Mouse (Mus musculus): Measurements from ENCODE around the gene Sec16a. TPM values are rescaled to one million over a fixed set of nuclear protein-coding genes. Genes with fewer than 3 reads are reported as not detected.
A peak's percentile ranks its signal among the peaks of the same experiment; 100 is the strongest.

Sec16a gene
- polyA plus RNA-seq, 1 experiment from 2014 or later: 33.7 TPM

GRCm38 (mm10) chr2:26478685-26479205, 33.7 kb upstream of the Sec16a start:
- Histone ChIP-seq H3K9ac (ENCODE audit: low read length) (no peak overlapping the region), H3K27me3 (replicated peaks; ENCODE audit: control insufficient read depth, insufficient read depth, low read length) (no peaks in the 10 kb centered on the region), H3K27ac (ENCODE audit: low read depth) (no peak overlapping the region), H3K9me3 (ENCODE audit: control insufficient read depth, low read length) (no peaks in the 10 kb centered on the region), H3K4me2 (ENCODE audit: low read length) (no peak overlapping the region), H3K4me1 (replicated peaks; ENCODE audit: control insufficient read depth, insufficient read depth, low read length) (peaks cover 7% of the 10 kb centered on the region; the same call in 1 of the 2 replicates), H3K36me3 (ENCODE audit: control insufficient read depth, insufficient read depth, low read length) (peaks cover 82% of the 10 kb centered on the region), H3K4me3 (ENCODE audit: low read depth, low read length) (no peak overlapping the region)
- ATAC-seq (replicated peaks; ENCODE audit: low FRiP score, low TSS enrichment, low read depth) (no peak), DNase-seq (ENCODE audit: low spot score) (no peak)
- 84% methylated on average over 2 of the region's 2 CpGs for WGBS

GRCm38 (mm10) chr2:26477911-26478310, 32.9 kb upstream of the Sec16a start:
- DNase-seq (ENCODE audit: low spot score): no peak
- Histone ChIP-seq H3K9me3 (ENCODE audit: control insufficient read depth, low read length) (no peaks in the 10 kb centered on the region), H3K27ac (ENCODE audit: low read depth) (no peak overlapping the region), H3K4me1 (replicated peaks; ENCODE audit: control insufficient read depth, insufficient read depth, low read length) (peaks cover 2% of the 10 kb centered on the region; the same call in 1 of the 2 replicates), H3K4me3 (ENCODE audit: low read depth, low read length) (no peak overlapping the region), H3K36me3 (ENCODE audit: control insufficient read depth, insufficient read depth, low read length) (peaks cover 89% of the 10 kb centered on the region), H3K9ac (ENCODE audit: low read length) (no peak overlapping the region), H3K4me2 (ENCODE audit: low read length) (no peak overlapping the region), H3K27me3 (replicated peaks; ENCODE audit: control insufficient read depth, insufficient read depth, low read length) (no peaks in the 10 kb centered on the region)
- ATAC-seq (replicated peaks; ENCODE audit: low FRiP score, low TSS enrichment, low read depth): no peak
- WGBS: 93% methylated on average over 7 of the region's 7 CpGs

GRCm38 (mm10) chr2:26475505-26476430, 30.8 kb upstream of the Sec16a start:
- no peaks in the 10 kb centered on the region; the same call in 1 of the 2 replicates for H3K4me1 ChIP-seq (replicated peaks; ENCODE audit: control insufficient read depth, insufficient read depth, low read length)
- DNase-seq (ENCODE audit: low spot score): no peak
- no peak overlapping the region for H3K9ac ChIP-seq (ENCODE audit: low read length)
- peaks cover 98% of the 10 kb centered on the region for H3K36me3 ChIP-seq (ENCODE audit: control insufficient read depth, insufficient read depth, low read length)
- no peak overlapping the region for H3K4me2 ChIP-seq (ENCODE audit: low read length)
- 76% methylated on average over 13 of the region's 13 CpGs for WGBS
- ATAC-seq (replicated peaks; ENCODE audit: low FRiP score, low TSS enrichment, low read depth): 0 out of 2 replicates have a peak, but pooled peaks have one; percentile 6
- no peak overlapping the region for H3K4me3 ChIP-seq (ENCODE audit: low read depth, low read length)
- peak overlapping the region; percentile 55 for H3K27ac ChIP-seq (ENCODE audit: low read depth)
- no peaks in the 10 kb centered on the region for H3K9me3 ChIP-seq (ENCODE audit: control insufficient read depth, low read length)
- no peaks in the 10 kb centered on the region for H3K27me3 ChIP-seq (replicated peaks; ENCODE audit: control insufficient read depth, insufficient read depth, low read length)

DNA sequence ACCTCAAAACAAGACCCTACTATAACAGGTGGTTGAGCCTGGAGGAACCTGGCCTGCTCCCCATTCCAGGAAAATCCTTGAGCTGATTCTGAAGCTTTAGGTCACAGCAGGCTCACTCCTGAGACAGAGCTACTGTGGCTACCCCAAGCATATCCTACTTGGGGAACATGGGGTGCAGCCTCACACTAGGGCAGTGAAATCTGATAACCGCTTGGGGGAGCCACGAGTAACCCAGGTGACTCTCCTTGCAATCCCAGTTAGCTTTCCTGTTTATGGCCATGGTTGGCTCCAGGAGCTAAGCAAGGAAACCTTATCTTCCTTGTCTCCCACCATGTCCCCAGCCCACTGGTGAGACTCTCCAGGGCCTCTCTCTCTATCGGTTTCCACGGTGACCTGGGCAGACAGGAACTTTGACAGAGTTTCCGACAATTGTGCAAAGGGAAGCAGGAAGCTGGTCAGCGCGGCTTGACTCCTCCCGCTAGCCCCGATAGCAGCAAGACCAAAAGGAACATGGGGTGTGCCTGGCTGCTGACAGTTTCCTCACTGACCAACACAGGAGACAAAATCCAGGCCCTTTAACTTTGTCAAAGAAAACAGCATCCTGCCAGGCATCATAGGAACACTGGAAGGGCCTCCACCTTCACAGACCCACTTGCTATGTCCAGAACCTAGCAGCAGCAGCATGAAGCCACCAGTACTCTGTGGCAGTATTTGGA, 29.9 kb upstream of the Sec16a start:
- H3K4me2 ChIP-seq (ENCODE audit: low read length): no peak overlapping the region
- H3K4me1 ChIP-seq (replicated peaks; ENCODE audit: control insufficient read depth, insufficient read depth, low read length): no peaks in the 10 kb centered on the region; the same call in 1 of the 2 replicates
- peaks cover 98% of the 10 kb centered on the region for H3K36me3 ChIP-seq (ENCODE audit: control insufficient read depth, insufficient read depth, low read length)
- peak overlapping the region; percentile 55; the same call in 1 of the 2 replicates for H3K27ac ChIP-seq (ENCODE audit: low read depth)
- H3K4me3 ChIP-seq (ENCODE audit: low read depth, low read length): no peak overlapping the region
- 0 out of 2 replicates have a peak, but pooled peaks have one; percentile 18 for ATAC-seq (replicated peaks; ENCODE audit: low FRiP score, low TSS enrichment, low read depth)
- no peaks in the 10 kb centered on the region for H3K9me3 ChIP-seq (ENCODE audit: control insufficient read depth, low read length)
- no peaks in the 10 kb centered on the region for H3K27me3 ChIP-seq (replicated peaks; ENCODE audit: control insufficient read depth, insufficient read depth, low read length)
- no peak overlapping the region for H3K9ac ChIP-seq (ENCODE audit: low read length)
- WGBS: 36% methylated on average over 9 of the region's 9 CpGs
- DNase-seq (ENCODE audit: low spot score): no peak

GRCm38 (mm10) chr2:26472312-26473090, 27.5 kb upstream of the Sec16a start:
- Histone ChIP-seq H3K9ac (ENCODE audit: low read length) (no peak overlapping the region), H3K4me1 (replicated peaks; ENCODE audit: control insufficient read depth, insufficient read depth, low read length) (no peaks in the 10 kb centered on the region; the same call in 1 of the 2 replicates), H3K4me3 (ENCODE audit: low read depth, low read length) (no peak overlapping the region), H3K36me3 (ENCODE audit: control insufficient read depth, insufficient read depth, low read length) (peaks cover 98% of the 10 kb centered on the region), H3K4me2 (ENCODE audit: low read length) (no peak overlapping the region), H3K27me3 (replicated peaks; ENCODE audit: control insufficient read depth, insufficient read depth, low read length) (no peaks in the 10 kb centered on the region), H3K9me3 (ENCODE audit: control insufficient read depth, low read length) (no peaks in the 10 kb centered on the region), H3K27ac (ENCODE audit: low read depth) (no peak overlapping the region)
- WGBS: 90% methylated on average over 11 of the region's 11 CpGs
- no peak for ATAC-seq (replicated peaks; ENCODE audit: low FRiP score, low TSS enrichment, low read depth)
- no peak for DNase-seq (ENCODE audit: low spot score)

DNA sequence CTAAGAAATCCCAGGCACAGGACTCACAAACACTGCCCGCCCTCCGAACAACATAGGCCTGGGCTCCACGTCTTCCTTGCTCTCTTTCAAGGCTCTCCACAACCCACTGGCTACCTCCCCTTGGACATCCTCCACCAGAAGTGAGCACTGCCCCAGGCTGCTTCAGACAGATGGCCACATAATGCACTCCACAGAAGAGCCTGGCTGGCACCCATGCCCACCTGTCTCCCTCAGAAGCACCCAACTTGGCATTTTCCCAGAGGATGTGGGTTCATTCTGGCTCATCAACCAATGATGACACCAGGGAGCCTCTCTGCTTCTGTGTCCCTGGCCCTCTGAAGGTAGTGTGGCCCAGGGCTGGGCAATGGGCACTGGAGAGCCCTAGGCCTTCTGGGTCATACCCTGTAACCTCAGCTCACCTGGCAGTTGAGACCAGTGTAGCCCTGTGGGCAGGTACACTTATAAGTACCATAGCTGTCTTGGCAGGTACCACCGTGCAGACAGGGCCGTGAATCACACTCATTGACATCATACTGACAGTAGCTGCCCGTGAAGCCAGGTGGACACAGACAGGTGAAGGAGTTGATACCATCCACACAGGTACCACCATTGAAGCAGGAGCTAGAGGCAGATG, 26.8 kb upstream of the Sec16a start:
- Histone ChIP-seq H3K9me3 (ENCODE audit: control insufficient read depth, low read length) (no peaks in the 10 kb centered on the region), H3K4me3 (ENCODE audit: low read depth, low read length) (no peak overlapping the region), H3K27ac (ENCODE audit: low read depth) (no peak overlapping the region), H3K4me2 (ENCODE audit: low read length) (no peak overlapping the region), H3K27me3 (replicated peaks; ENCODE audit: control insufficient read depth, insufficient read depth, low read length) (no peaks in the 10 kb centered on the region), H3K4me1 (replicated peaks; ENCODE audit: control insufficient read depth, insufficient read depth, low read length) (no peaks in the 10 kb centered on the region; the same call in 1 of the 2 replicates), H3K36me3 (ENCODE audit: control insufficient read depth, insufficient read depth, low read length) (peaks cover 98% of the 10 kb centered on the region), H3K9ac (ENCODE audit: low read length) (no peak overlapping the region)
- no peak for DNase-seq (ENCODE audit: low spot score)
- ATAC-seq (replicated peaks; ENCODE audit: low FRiP score, low TSS enrichment, low read depth): no peak
- 88% methylated on average over 6 of the region's 6 CpGs for WGBS

- H3K9me3 ChIP-seq (ENCODE audit: control insufficient read depth, low read length): no peaks in the 10 kb centered on the region
- H3K27me3 ChIP-seq (replicated peaks; ENCODE audit: control insufficient read depth, insufficient read depth, low read length): no peaks in the 10 kb centered on the region
- WGBS: 96% methylated on average over 17 of the region's 17 CpGs
- H3K27ac ChIP-seq (ENCODE audit: low read depth): no peak overlapping the region
- no peaks in the 10 kb centered on the region; the same call in 1 of the 2 replicates for H3K4me1 ChIP-seq (replicated peaks; ENCODE audit: control insufficient read depth, insufficient read depth, low read length)
- no peak overlapping the region for H3K9ac ChIP-seq (ENCODE audit: low read length)
- H3K4me2 ChIP-seq (ENCODE audit: low read length): no peak overlapping the region
- H3K4me3 ChIP-seq (ENCODE audit: low read depth, low read length): no peak overlapping the region
- H3K36me3 ChIP-seq (ENCODE audit: control insufficient read depth, insufficient read depth, low read length): peaks cover 98% of the 10 kb centered on the region
- DNase-seq (ENCODE audit: low spot score): no peak
- no peak for ATAC-seq (replicated peaks; ENCODE audit: low FRiP score, low TSS enrichment, low read depth)
Measured at GRCm38 (mm10) chr2:26470967-26471366, 26.0 kb upstream of the Sec16a start.
